Mouse (Mus musculus): ENCODE measurements around the gene Nemf. TPM values are rescaled to one million over a fixed set of nuclear protein-coding genes. Genes with fewer than 3 reads are reported as not detected.

The Nemf gene
- total and polyA plus RNA-seq, 3 experiments: 34.3 to 56.6 (median 44.9) TPM

- peak overlapping the region; percentile 20; the same call in 1 of the 2 replicates for H3K27ac ChIP-seq (ENCODE audit: insufficient read depth, low read depth)
- no peaks in the 10 kb centered on the region for H3K27me3 ChIP-seq (replicated peaks)
- no peaks in the 10 kb centered on the region for H3K79me2 ChIP-seq (replicated peaks; ENCODE audit: control insufficient read depth, extremely low read depth, insufficient read depth, poor library complexity, severe bottlenecking)
- no peak overlapping the region for H3K9ac ChIP-seq (ENCODE audit: insufficient read depth, low read depth)
- no peaks in the 10 kb centered on the region for H3K9me3 ChIP-seq (replicated peaks; ENCODE audit: low read length)
- TF ChIP-seq IRF4 (IDR thresholded peaks at IDR 0.05; ENCODE audit: low read depth, low read length) (no peak), PAX5 (IDR thresholded peaks at IDR 0.05; ENCODE audit: low read length) (no peak), JUND (conservative IDR thresholded peaks at IDR 0.05; ENCODE audit: low read depth, low read length) (no peak), CTCF (conservative IDR thresholded peaks at IDR 0.05 in 1 of 2, IDR thresholded peaks at IDR 0.05 in 1 of 2; ENCODE audit: low read depth in 2 of 2, low read length in 2 of 2) (no peak), USF1 (IDR thresholded peaks at IDR 0.05; ENCODE audit: low read depth, low read length) (no peak), ZC3H11A (IDR thresholded peaks at IDR 0.05; ENCODE audit: low read depth, low read length) (no peak), HCFC1 (IDR thresholded peaks at IDR 0.05; ENCODE audit: low read depth, low read length) (no peak), TCF12 (IDR thresholded peaks at IDR 0.05; ENCODE audit: low read depth, low read length) (no peak), SMC3 (IDR thresholded peaks at IDR 0.05; ENCODE audit: low read depth, low read length) (no peak)
- dilution Hi-C loops (cut with MboI; ENCODE audit: extremely low pct_ligation_motif_present, extremely low pct_unique_long_range_greater_than_20kb, low sequenced_read_pairs): no loop called here
- peaks cover 9 to 38% of the 10 kb centered on the region in 2 experiments for H3K4me1 ChIP-seq (ENCODE audit: control insufficient read depth in 1 of 2, insufficient read depth in 2 of 2)
- H3K36me3 ChIP-seq (replicated peaks in 1 of 2; ENCODE audit: control insufficient read depth in 1 of 2, insufficient read depth in 1 of 2, low read length in 1 of 2): peaks cover 0 to 5% of the 10 kb centered on the region in 2 experiments
- no peak overlapping the region for H3K4me3 ChIP-seq (replicated peaks in 1 of 3; ENCODE audit: low read depth in 2 of 3, low read length in 2 of 3, poor library complexity in 1 of 3)
- no peak for DNase-seq (ENCODE audit: extremely low read depth)
- no peak overlapping the region for H3K4me2 ChIP-seq (ENCODE audit: insufficient read depth, low read depth, poor library complexity, severe bottlenecking)
- in situ Hi-C loops (cut with MboI; ENCODE audit: low pct_ligation_motif_present, low pct_unique_long_range_greater_than_20kb, low sequenced_read_pairs): loop anchor here (5.0 kb wide), 1 partner anchor 33 kb away; no protein-coding TSS in a partner anchor
Measured at GRCm38 (mm10) chr12:69384606-69385005, 27.6 kb upstream of the Nemf start.

DNA sequence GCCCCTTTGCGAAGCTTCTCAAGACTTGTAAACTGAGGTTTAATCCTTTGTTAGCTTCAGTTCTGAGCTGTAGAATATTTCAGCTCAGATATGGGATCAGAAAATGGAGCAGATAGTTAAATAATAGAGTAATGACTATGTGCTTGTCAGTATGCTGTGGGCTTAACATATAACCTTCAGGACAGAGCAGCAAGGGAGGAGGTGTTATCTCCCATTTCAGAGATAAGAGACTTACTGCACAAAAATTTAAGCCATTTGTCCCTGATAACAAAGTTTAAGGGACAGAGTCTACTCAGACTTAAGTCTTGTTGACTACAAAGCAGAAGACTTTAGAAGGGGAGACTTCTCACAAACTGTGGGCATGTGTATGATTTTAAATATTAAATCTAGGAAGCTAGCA lies 25.9 kb upstream of the Nemf start:
- no peak overlapping the region for H3K27ac ChIP-seq (ENCODE audit: insufficient read depth, low read depth)
- H3K4me2 ChIP-seq (ENCODE audit: insufficient read depth, low read depth, poor library complexity, severe bottlenecking): no peak overlapping the region
- H3K79me2 ChIP-seq (replicated peaks; ENCODE audit: control insufficient read depth, extremely low read depth, insufficient read depth, poor library complexity, severe bottlenecking): no peaks in the 10 kb centered on the region
- dilution Hi-C loops (cut with MboI; ENCODE audit: extremely low pct_ligation_motif_present, extremely low pct_unique_long_range_greater_than_20kb, low sequenced_read_pairs): no loop called here
- peaks cover 0 to 5% of the 10 kb centered on the region in 2 experiments for H3K36me3 ChIP-seq (replicated peaks in 1 of 2; ENCODE audit: control insufficient read depth in 1 of 2, insufficient read depth in 1 of 2, low read length in 1 of 2)
- H3K27me3 ChIP-seq (replicated peaks): no peaks in the 10 kb centered on the region
- DNase-seq (ENCODE audit: extremely low read depth): no peak
- TF ChIP-seq ZNF384 (IDR thresholded peaks at IDR 0.05; ENCODE audit: low read depth, low read length) (no peak), HCFC1 (IDR thresholded peaks at IDR 0.05; ENCODE audit: low read depth, low read length) (no peak), PAX5 (IDR thresholded peaks at IDR 0.05; ENCODE audit: low read length) (no peak), NELFE (IDR thresholded peaks at IDR 0.05; ENCODE audit: low read depth, low read length) (no peak), KAT2A (IDR thresholded peaks at IDR 0.05; ENCODE audit: insufficient replicate concordance, low read length) (no peak), SIN3A (IDR thresholded peaks at IDR 0.05; ENCODE audit: low read length) (no peak), E2F4 (IDR thresholded peaks at IDR 0.05; ENCODE audit: insufficient replicate concordance, low read depth, low read length) (no peak), RCOR1 (conservative IDR thresholded peaks at IDR 0.05; ENCODE audit: low read depth, low read length) (no peak), IRF4 (IDR thresholded peaks at IDR 0.05; ENCODE audit: low read depth, low read length) (no peak), MEF2A (IDR thresholded peaks at IDR 0.05; ENCODE audit: borderline replicate concordance, low read depth, low read length) (no peak), MYC (IDR thresholded peaks at IDR 0.05; ENCODE audit: low read depth, low read length) (no peak), CTCF (conservative IDR thresholded peaks at IDR 0.05 in 1 of 2, IDR thresholded peaks at IDR 0.05 in 1 of 2; ENCODE audit: low read depth in 2 of 2, low read length in 2 of 2) (no peak), RAD21 (IDR thresholded peaks at IDR 0.05; ENCODE audit: low read depth, low read length) (no peak), SMC3 (IDR thresholded peaks at IDR 0.05; ENCODE audit: low read depth, low read length) (no peak), MAX (IDR thresholded peaks at IDR 0.05; ENCODE audit: low read length) (no peak), ZMIZ1 (IDR thresholded peaks at IDR 0.05; ENCODE audit: low read depth, low read length) (no peak)
- H3K4me3 ChIP-seq (replicated peaks in 1 of 3; ENCODE audit: low read depth in 2 of 3, low read length in 2 of 3, poor library complexity in 1 of 3): no peak overlapping the region
- H3K9ac ChIP-seq (ENCODE audit: insufficient read depth, low read depth): no peak overlapping the region
- H3K9me3 ChIP-seq (replicated peaks; ENCODE audit: low read length): no peaks in the 10 kb centered on the region
- in situ Hi-C loops (cut with MboI; ENCODE audit: low pct_ligation_motif_present, low pct_unique_long_range_greater_than_20kb, low sequenced_read_pairs): loop anchor here (5.0 kb wide), 1 partner anchor 34 kb away; no protein-coding TSS in a partner anchor
- peaks cover 14 to 43% of the 10 kb centered on the region in 2 experiments for H3K4me1 ChIP-seq (ENCODE audit: control insufficient read depth in 1 of 2, insufficient read depth in 2 of 2)

Measured in CH12.LX (cell line).